Mouse (Mus musculus): Measurements from ENCODE around the gene Atp6v0b. TPM values are rescaled to one million over a fixed set of nuclear protein-coding genes. Genes with fewer than 3 reads are reported as not detected.

Gene Atp6v0b
- polyA plus RNA-seq, 1 experiment from 2014 or later, result 236 TPM

- ATAC-seq (peak; percentile 44), DNase-seq (ENCODE audit: low read depth, low spot score) (no peak)
- CTCF ChIA-PET, result interaction anchor here (0.9 to 1.9 kb wide), 14 partner anchors 8 to 225 kb away, joined by 3 to 8 read pairs (median 4); no protein-coding TSS in a partner anchor
- POLR2A ChIA-PET, result no interaction called here
- no peaks in the 10 kb centered on the region for H3K27me3 ChIP-seq
- in situ Hi-C loops (cut with MboI; ENCODE audit: low pct_unique_long_range_greater_than_20kb), result no loop called here
- TF ChIP-seq CTCF (IDR thresholded peaks at IDR 0.05), result no peak
Measured at GRCm38 (mm10) chr4:117858794-117859193, 28.3 kb downstream of the Atp6v0b start.

- ChIA-PET POLR2A (no interaction called here), CTCF (interaction anchor here (1.4 kb wide), 1 partner anchor 14 kb away, joined by 4 read pairs; no protein-coding TSS in a partner anchor)
- no peaks in the 10 kb centered on the region for H3K27me3 ChIP-seq
- no peak for DNase-seq (ENCODE audit: low read depth, low spot score)
- ATAC-seq, result no peak
- in situ Hi-C loops (cut with MboI; ENCODE audit: low pct_unique_long_range_greater_than_20kb), result no loop called here
- TF ChIP-seq CTCF (IDR thresholded peaks at IDR 0.05), result no peak
Measured at GRCm38 (mm10) chr4:117855146-117855545, 32.0 kb downstream of the Atp6v0b start.

- TF ChIP-seq CTCF (IDR thresholded peaks at IDR 0.05), result no peak
- no peaks in the 10 kb centered on the region for H3K27me3 ChIP-seq
- CTCF ChIA-PET, result no interaction called here
- ATAC-seq (no peak), DNase-seq (ENCODE audit: low read depth, low spot score) (no peak)
- in situ Hi-C loops (cut with MboI; ENCODE audit: low pct_unique_long_range_greater_than_20kb), result no loop called here
- POLR2A ChIA-PET, result no interaction called here
Measured at GRCm38 (mm10) chr4:117852152-117852868, 34.8 kb downstream of the Atp6v0b start.

- POLR2A ChIA-PET, result no interaction called here
- no peaks in the 10 kb centered on the region for H3K27me3 ChIP-seq
- ATAC-seq (no peak), DNase-seq (ENCODE audit: low read depth, low spot score) (no peak)
- in situ Hi-C loops (cut with MboI; ENCODE audit: low pct_unique_long_range_greater_than_20kb), result no loop called here
- no peak for TF ChIP-seq CTCF (IDR thresholded peaks at IDR 0.05)
- CTCF ChIA-PET, result interaction anchor here (1.5 to 1.8 kb wide), 2 partner anchors 8 to 22 kb away, joined by 4 read pairs; no protein-coding TSS in a partner anchor
Measured at GRCm38 (mm10) chr4:117850871-117851270, 36.3 kb downstream of the Atp6v0b start.

- in situ Hi-C loops (cut with MboI; ENCODE audit: low pct_unique_long_range_greater_than_20kb), result no loop called here
- ChIA-PET POLR2A (no interaction called here), CTCF (interaction anchor here (1.5 to 1.8 kb wide), 2 partner anchors 9 to 21 kb away, joined by 4 read pairs; no protein-coding TSS in a partner anchor)
- H3K27me3 ChIP-seq, result no peaks in the 10 kb centered on the region
- no peak for ATAC-seq
- TF ChIP-seq CTCF (IDR thresholded peaks at IDR 0.05), result no peak
- no peak for DNase-seq (ENCODE audit: low read depth, low spot score)
Measured at GRCm38 (mm10) chr4:117850176-117850575, 37.0 kb downstream of the Atp6v0b start.

GRCm38 (mm10) chr4:117849506-117849905 lies 37.6 kb downstream of the Atp6v0b start:
- DNase-seq (ENCODE audit: low read depth, low spot score), result no peak
- no peaks in the 10 kb centered on the region for H3K27me3 ChIP-seq
- ATAC-seq, result no peak
- CTCF ChIA-PET, result interaction anchor here (1.8 kb wide), 1 partner anchor 20 kb away, joined by 4 read pairs; no protein-coding TSS in a partner anchor
- no peak for TF ChIP-seq CTCF (IDR thresholded peaks at IDR 0.05)
- in situ Hi-C loops (cut with MboI; ENCODE audit: low pct_unique_long_range_greater_than_20kb), result no loop called here
- POLR2A ChIA-PET, result no interaction called here

- ATAC-seq, result no peak
- no peaks in the 10 kb centered on the region for H3K27me3 ChIP-seq
- ChIA-PET CTCF (no interaction called here), POLR2A (no interaction called here)
- no peak for TF ChIP-seq CTCF (IDR thresholded peaks at IDR 0.05)
- in situ Hi-C loops (cut with MboI; ENCODE audit: low pct_unique_long_range_greater_than_20kb), result no loop called here
- DNase-seq (ENCODE audit: low read depth, low spot score), result no peak
Measured at GRCm38 (mm10) chr4:117849063-117849462, 38.1 kb downstream of the Atp6v0b start.

GRCm38 (mm10) chr4:117847011-117847410 lies 40.1 kb downstream of the Atp6v0b start:
- H3K27me3 ChIP-seq, result no peaks in the 10 kb centered on the region
- no peak for DNase-seq (ENCODE audit: low read depth, low spot score)
- no peak for ATAC-seq
- ChIA-PET CTCF (interaction anchor here (2.3 kb wide), 1 partner anchor 12 kb away, joined by 7 read pairs; no protein-coding TSS in a partner anchor), POLR2A (no interaction called here)
- TF ChIP-seq CTCF (IDR thresholded peaks at IDR 0.05), result no peak
- in situ Hi-C loops (cut with MboI; ENCODE audit: low pct_unique_long_range_greater_than_20kb), result no loop called here

GRCm38 (mm10) chr4:117846261-117846660 lies 40.9 kb downstream of the Atp6v0b start:
- ChIA-PET POLR2A (no interaction called here), CTCF (interaction anchor here (2.3 kb wide), 1 partner anchor 13 kb away, joined by 7 read pairs; no protein-coding TSS in a partner anchor)
- ATAC-seq (no peak), DNase-seq (ENCODE audit: low read depth, low spot score) (no peak)
- no peak for TF ChIP-seq CTCF (IDR thresholded peaks at IDR 0.05)
- no peaks in the 10 kb centered on the region for H3K27me3 ChIP-seq
- in situ Hi-C loops (cut with MboI; ENCODE audit: low pct_unique_long_range_greater_than_20kb), result no loop called here

GRCm38 (mm10) chr4:117845316-117845715 lies 41.8 kb downstream of the Atp6v0b start:
- no peak for TF ChIP-seq CTCF (IDR thresholded peaks at IDR 0.05)
- ATAC-seq (no peak), DNase-seq (ENCODE audit: low read depth, low spot score) (no peak)
- in situ Hi-C loops (cut with MboI; ENCODE audit: low pct_unique_long_range_greater_than_20kb), result no loop called here
- ChIA-PET POLR2A (no interaction called here), CTCF (no interaction called here)
- no peaks in the 10 kb centered on the region for H3K27me3 ChIP-seq

GRCm38 (mm10) chr4:117844467-117844866 lies 42.7 kb downstream of the Atp6v0b start:
- POLR2A ChIA-PET, result no interaction called here
- ATAC-seq, result no peak
- CTCF ChIA-PET, result no interaction called here
- in situ Hi-C loops (cut with MboI; ENCODE audit: low pct_unique_long_range_greater_than_20kb), result no loop called here
- TF ChIP-seq CTCF (IDR thresholded peaks at IDR 0.05), result no peak
- DNase-seq (ENCODE audit: low read depth, low spot score), result no peak
- no peaks in the 10 kb centered on the region for H3K27me3 ChIP-seq

Measured in Patski (cell line).